Mouse (Mus musculus) brain, adult 2 months (tissue): ENCODE results near the gene Casz1.

ENCODE experiments used
- DNase-seq: peaks from one replicate; pipeline ENCODE4 v3.0.0; 2011; ENCODE audit warnings: low read depth, low spot score

The Casz1 gene

DNA sequence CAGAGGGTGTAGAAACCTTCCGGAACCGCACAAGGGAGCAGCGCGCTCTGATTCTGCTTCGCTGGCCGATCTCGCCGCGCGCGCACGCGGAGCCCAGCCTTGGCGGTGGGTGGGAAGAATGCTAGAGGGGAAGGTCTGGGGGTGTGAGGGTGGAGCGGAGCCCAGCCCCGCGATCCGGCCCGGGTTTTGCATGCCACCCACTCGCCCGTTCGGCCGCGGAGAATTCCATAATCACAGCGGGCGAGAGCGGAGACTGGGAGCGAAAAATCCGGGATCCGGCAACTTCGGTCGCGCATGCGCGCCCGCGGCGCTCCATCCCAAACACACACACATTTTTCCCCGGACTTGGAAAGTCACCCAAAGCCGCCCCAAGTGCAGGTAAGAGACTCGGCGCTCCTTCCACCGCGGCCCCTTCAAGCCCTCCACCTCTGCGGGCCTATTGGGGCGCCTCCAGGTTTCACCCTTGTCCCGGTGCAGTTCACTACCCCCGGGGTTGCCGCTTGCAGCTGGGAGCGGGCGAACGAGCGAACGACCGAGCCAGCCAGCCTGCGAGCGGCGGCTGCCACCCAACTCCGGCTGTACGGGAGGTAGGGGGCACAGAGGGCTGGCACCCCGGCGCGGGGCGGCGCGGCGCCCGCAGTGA, at the start of gene Casz1:
Gene Casz1, plus strand, starts transcription at position 293 of the 643 bp plus-strand sequence.
- peak; percentile 90 for DNase-seq

DNA sequence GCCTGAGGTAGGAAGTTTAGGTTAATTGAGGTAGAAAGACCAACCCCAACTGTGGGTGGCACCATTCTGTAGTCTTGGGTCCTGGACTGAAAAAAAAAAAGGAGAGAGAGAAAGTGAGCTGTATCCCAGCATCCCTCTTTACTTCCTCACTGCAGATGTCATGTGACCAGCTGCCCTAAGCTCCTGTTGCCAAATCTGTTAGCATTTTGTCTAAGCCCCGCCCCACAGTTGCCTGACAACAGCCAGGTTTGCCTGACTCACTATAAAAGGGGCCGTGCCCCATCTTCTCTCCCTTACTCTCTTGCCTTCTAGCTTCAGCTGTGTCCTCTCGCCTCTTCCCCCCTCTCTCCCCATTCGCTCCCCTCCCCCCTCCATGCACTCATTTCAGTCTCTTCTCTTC, 45.4 kb upstream of the Casz1 start:
- DNase-seq = no peak

DNA sequence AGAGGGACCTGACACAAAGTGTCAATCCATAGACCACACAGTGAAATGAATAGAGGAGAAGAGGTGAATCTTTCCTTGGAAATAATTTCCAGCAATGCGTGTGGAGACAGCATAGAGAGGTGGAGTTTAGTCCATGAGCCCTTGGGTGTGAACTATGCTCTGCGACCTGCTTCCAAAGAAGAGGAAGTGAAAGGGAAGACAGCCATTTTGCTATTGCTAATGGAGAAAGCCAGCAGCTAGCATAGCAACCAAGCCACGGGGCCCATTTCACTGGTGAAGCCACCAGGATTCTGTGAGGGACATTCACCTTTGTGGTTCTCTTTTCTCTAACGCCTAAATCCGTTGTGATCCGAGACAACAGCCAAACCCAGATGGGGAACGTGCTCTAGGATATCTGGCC, 44.1 kb upstream of the Casz1 start:
- DNase-seq = no peak

DNA sequence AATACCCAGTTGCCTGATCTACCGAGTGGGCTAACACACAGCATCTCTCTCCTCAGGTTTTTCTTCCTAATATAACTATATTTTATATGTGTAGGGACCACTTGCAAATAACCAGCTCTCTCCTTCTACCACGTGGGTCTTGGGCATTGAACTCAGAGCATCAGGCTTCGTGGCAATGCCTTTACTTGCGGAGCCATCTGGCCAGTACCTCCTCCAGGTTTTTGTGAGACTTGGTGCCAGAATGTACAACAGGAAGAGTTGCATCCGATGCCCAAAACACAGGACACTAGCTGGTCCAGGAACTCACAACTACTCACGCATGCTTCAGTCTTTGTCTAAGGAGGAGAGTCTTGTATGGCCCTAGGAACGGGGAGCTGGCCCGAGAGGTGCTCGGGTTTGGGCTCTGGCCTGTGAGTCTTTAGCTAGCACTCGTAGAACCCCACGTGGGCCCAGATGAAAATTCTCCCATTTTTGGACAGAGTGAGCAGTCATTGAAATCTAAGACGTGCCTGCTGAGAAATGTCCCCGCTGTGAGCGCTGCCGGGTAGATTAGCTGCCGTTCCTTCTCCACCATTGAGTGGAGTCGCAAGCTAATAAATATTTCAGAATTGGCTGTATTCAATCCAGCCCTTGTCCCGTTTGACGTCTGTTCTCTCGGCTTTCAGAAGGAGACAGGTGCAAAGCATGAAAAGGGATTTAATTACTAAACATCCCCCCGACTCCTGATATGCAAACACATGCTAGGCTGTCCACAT, 38.0 kb upstream of the Casz1 start:
- no peak for DNase-seq

DNA sequence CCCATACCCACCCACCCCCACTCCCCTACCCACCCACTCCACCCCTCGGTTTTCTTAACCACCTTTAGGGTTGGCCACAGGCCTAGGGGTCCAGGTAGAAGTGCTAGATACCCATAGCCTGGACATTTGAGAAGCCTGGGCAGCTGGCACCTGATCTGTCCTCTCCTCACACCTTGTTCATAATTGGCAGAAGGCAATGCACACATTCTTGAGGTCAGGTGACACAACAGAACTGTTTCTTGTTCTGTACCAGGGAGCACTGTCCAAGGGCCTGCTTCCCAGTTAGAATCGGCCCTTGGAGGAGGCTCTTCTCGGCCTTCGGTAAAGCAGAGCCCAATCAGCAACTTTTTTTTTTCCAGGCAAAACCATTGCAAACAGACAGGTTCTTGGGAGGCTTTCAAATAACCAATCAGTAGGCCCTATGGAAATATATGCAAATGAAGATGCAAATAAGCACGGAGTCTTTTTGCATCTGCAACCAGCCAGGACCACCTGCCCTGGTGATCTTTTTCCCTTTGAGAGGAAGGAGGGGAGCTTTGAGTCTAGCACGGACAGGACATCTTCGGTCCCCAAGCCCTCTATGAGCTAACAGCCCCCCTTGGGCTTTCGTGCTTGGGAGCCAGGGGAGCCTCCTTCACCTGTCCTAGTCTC, 36.4 kb upstream of the Casz1 start:
- DNase-seq = no peak

DNA sequence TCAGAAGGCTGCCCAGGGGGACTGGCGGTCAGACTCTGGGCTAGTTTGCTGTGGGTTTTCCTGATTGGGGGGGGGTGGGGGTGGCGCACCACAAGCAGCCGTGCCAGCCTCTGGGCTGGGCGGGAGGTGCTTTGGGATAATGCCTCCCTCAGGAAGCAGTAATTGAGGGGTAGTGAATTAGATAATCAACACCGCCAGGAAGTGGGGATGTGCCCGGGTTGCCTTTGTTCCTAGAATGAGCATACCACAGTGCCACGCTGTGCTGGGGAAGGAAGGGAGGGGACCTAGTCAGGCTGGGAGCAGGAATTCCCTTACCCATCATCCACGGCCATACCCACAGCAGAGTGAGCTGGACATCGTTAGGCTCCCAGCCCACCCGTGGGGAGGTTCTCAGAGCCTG, 35.6 kb upstream of the Casz1 start:
- DNase-seq = no peak

DNA sequence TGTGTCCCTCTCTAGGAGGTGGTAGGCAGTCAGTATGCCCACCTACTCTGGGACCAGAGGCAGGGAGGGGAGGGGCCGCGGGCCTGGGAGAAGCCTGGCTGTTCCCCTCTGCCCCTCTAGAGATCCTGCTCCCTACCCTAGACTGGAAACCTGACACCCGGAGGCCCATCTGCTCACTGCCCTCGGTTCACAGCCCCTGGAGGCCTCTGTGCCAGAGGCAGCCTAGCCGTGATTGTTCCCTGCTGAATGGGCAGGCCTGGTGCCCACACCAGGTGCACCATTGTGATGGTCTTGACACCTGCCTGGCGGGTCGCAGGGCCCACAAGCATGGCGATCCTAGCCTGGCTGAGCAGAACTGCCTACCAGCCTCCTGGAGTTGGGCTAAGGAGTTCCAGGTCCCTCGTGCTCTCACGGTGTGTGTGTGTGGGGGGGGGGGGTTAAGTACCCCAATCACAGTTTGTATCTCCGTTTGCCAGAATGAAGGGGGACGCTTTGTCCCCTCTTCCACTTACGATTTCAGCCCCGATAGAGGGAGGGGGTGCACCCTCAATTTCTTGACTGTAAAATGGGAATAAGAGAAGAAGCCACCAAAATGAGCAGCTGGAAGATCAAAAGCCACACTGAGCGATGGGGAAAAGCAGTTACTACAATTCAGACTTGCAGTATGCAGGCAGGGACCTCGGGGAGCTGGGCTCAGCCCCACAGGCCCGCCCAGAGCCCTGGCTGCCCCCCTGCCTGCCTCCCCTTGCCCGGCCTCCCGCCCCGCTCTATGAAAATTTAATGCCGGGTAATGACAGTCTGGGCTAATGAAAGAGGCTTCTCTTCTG, 33.4 kb upstream of the Casz1 start:
- DNase-seq = no peak

DNA sequence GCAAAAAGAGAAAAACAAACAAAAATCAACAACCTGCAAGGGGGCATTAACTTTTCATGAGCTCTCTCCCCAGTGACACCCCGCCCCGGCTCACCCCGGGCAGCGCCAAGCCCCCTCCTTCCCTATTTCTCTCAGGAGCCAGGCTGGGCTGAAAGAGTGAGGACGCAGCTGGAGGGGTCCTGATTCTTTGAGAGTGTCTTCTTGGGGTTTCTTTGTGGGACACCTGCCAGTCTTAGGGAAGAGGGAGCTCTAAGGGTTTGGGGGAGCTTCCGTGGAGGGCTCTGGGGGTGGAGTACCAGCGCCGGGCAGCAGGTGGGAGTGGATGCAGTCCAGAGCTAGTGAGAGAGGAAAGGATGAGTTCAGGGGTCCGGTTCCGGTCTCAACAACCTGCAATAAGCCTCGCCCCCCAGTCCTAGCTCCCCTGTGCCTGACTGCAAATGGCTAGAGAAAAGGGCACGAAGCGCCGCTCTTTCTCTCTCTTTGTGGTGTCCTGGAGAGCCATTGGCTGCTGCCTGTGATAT, 32.8 kb upstream of the Casz1 start:
- DNase-seq = no peak

DNA sequence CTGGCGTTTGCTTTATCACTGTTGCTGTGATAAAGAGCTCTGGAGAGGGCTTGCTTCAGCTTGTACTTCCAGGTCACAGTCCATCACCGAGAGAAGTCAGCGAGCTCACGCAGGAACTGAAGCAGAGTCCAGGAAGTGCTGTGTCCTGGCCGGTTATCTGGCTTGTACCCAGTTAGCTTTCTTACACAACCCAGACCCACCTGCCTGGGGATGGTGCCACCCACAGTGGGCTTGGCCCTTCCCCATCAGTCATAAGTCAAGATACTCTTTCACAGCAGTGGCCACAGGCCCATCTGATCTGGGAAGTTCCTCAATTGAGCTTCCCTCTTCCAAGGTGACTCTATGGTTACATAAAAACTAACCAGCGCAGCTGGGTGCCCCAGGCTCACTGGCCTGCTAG, 31.6 kb upstream of the Casz1 start:
- DNase-seq = no peak

DNA sequence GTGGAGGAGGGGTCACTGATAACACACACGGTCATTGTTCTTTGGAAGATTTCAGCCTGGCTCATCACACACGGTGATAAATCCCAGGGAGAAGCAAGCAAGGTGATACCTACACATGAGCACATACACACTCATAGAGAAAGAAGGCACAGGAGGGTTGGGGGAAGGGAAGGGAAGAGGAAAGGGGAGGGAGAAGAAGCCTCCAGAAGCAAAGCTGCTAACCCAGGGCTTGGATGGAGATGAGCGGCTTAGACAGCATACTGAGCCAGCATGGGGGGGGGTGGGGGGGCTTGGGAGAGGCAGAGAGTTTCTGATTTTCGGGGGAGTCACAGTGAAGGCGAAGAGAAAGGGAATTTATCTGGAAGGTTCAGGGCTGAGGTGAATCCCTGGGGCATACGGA, 30.2 kb upstream of the Casz1 start:
- no peak for DNase-seq

DNA sequence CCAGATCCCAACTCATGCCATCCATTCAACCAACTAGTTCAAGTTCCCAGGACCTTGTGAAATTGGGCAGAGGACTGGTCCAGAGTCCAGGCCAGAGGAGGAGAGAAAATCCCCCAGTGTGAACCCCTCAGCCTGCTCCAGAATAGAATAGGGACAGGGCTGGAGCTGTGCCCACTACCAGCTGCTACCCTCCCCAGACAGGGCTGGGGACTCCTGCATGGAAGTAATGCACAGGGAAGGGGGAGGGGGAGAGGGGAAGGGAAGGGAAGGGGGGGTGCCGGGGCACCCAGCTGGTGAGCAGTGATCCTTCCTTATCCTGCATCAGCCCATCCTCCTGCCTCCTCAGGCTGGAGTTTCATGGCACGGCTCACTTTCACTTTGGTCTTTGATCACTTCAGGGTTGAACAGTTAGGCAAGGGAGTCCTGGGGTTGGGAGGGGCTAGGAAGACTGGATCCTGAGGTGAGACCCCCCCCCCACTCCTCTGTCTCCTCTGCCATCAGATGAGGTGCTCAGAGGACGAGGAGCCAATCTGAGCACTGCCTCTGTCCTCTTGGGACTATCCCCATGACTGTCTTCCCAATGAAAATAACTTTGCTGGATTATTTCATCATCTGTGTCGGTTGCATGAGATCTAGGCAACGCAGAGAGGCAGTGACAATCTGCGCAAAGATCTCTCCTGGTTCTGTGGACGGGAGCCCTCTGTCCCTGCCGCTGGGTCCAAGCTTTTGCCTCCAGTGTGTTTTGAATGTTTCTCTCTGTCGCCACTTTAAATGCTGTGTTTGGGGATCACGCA, 28.6 kb upstream of the Casz1 start:
- DNase-seq = no peak

DNA sequence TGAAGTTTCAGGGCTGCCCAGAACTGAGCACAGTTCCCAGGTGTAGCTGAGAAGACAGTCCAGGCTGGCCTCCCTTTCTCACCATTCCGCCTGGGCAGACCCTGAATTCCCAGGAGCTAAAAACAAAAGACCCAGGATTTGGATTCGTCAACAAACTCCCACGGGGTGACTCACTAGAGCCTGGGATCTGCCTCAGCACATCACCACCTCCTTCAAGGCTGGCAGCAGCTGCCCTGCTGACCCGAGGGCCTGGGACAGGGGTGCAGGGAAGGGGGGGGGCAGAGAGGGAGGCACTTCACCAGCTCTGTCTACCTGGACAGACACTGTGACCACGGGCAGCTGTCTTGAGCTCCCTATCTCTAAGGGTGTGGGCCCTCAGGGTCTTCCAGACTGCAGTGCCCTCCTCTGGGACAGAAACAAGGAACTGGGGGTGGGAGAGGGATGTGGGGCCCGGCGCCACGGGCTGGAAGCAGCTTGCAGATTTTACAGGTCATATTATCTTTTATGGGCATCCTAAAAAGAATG, 24.1 kb upstream of the Casz1 start:
- DNase-seq = peak; percentile 31

DNA sequence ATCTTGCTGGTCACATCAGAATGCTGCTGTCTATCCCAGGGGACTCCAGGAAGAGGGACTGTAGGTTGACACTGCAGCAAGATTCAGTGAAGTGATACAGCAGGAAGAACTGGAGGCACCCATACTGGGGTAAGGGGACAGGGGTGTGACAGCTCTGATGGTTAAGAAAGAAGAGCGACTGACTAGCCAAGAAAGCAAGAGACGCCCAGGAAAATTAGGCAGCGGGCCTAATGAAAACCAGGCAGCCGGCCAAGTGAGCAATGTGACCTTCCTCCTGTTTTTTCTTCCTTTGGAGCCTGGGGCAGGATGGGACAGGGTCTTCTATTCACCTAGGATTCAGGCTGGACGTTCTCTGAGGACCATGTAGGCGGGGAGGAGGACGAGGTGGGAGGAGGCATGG, 22.7 kb upstream of the Casz1 start:
- DNase-seq = no peak

DNA sequence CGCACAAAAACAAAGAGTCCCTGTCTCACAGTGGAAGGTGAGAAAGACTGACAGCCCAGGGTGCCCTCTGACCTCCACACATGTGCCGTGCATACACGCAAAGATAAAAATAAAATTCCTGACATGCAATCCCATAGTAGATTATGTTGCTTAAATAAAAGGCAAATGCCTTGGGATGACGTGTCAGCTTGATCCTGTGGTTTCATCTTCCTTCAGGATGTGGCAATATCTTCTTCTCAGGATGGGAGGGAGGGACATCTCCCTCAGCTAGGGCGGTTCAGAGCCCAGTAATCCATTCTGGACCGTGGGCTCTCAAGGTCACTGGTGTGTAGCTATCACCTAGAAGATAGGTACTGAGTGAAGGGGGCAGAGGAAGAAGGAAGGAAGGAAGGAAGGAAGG, 21.3 kb upstream of the Casz1 start:
- no peak for DNase-seq

DNA sequence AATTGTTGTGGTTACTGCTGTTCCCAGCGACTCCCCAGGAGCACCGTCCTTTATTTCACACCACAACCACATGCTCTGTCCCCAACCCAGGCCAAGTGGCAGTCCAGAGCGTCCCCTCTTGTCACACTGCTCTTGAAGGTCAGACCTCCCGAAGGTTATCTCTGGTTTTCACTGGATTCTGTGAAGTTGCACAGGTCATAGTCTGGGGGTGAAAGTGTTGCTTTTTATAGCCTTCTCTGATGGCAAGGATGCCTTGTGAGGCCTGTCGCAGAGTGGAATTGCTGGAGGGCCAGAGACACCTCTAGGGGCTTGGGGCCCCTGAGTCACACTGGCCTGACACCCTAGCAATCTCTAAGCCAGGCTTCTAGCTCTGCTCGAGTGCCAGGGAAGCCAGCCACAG, 20.5 kb upstream of the Casz1 start:
- DNase-seq = no peak

DNA sequence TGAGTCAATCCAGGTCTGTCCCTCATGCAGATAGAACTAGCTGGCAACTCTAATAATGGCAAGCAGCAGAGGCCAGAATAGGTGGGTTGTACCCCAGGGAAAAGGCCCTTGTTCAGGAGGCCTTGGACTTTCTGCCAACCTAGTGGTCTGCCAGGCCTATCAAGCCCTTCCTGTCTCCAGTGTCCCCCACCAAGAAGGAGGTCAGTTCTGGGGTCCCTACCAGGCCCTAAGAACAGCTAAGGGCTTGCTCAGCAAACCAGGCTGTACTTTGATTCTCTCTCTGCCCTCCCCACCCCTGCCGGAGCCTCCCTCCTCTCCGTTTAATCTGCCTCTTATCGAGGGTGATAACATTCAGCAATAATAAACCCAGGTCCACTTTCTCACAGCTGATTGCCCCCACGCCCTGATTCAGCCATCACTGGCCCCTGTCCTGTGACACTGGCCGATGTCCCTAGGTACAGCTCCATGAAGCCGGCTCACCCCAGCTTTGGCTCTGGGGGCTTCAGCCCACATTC, 19.1 kb upstream of the Casz1 start:
- no peak for DNase-seq

DNA sequence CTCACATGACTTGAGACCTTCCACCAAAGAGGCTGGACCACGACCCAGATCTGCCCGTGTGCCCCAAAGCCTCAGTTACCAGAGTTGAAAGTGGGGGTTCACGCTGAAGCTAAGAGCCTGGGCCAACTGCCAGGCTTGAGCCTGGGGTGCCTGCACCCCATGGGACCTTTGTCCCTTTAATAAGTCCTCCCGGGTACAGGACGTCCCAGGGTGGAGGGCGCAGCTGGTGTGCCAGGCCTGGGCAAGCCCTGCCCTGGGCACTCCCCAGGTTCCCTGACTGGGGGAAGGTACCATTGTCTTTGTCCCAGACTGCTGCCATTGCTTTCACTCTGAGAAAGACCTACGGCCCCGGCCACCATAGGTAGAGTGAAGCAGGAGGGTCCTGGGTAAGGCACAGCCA, 18.2 kb upstream of the Casz1 start:
- no peak for DNase-seq

DNA sequence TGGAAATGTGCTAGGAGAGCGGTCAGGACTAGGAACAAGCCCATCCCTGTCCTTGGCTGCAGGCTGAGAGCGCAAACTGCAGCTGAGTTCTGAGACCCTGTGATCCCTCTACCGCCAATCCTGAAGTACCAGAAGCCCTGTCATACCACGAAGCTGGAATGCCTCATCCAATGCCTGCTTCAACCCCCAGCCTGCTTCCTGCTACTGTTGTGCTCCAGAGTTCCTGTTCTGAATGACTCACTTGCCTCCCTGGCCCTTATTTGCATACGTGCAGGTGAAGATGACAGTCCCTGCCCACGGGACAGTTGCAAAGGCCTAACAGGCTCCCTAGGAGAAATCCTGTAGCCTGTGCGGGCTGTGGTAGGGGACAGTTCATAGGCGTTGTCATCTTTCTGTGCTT, 13.3 kb upstream of the Casz1 start:
- DNase-seq = peak; percentile 28

DNA sequence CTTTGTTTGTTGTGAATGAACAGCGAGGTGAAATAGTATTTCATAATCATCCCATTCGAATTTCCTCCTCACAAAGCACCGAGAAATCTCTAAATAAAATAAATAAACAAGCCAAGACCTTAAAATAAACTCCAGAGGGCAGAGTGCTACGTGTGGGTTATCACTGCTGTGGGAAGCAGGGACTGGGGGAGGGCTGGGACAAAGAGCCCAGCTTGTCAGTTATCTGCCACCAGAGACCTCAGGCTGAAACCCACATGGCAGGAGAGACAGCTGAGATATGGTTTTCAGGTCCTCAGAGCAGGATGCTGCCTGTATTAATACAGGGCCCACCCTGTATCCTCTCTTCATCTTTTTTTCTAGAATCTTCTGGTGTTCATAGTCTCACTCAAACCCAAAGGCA, 9.2 kb upstream of the Casz1 start:
- DNase-seq = no peak

DNA sequence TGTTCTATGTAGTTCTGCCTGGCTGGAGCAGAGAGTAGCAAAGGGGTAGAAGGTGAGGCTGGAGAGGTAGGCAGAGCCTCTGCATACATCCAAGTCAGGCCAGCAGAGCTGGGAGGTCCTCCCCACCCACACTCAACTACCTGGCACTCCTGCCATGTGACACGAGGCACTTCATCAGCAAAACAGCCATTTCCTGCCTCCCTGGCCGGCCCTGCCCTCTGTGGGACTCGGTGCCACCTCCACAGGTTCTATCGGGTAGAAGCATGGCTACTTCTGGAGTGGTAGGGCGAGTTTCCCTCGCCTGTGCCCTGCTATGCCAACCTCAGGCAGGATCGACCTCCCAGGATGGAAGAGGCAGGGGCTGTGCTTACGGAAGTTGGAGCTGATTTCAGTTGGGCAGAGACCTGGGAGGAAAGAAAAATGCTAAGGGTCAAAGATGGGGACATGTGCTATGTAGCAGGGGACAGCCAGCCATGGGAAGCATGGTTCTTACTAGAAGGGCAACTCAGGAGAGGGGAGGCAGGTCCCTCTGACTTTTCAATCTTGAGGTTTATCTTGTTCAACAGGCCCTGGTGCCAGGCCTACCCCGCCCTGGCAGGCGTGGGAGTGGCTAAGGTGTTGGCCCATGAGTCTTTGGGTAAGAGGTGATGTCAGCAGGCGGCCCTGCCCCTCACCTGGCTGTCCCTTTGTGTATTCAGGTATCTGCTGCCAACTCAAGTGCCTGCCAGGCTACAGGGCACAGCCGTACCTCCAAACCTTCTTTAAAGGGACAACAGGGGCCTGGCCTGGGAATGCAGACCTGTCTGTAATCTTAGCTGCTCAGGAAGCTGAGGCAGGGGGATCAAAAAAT, 6.5 kb upstream of the Casz1 start:
- DNase-seq = no peak
